Mouse (Mus musculus) erythroblast, embryonic 14.5 days (primary cell): ENCODE measurements around the gene Ccdc194. TPM values are rescaled to one million over a fixed set of nuclear protein-coding genes. Genes with fewer than 3 reads are reported as not detected.

Source experiments
- H3K27me3 ChIP-seq: 2 replicates; pipeline ENCODE4 v1.6.1; 2012; ENCODE audit warnings: inconsistent platforms; ENCODE audit not compliant: control insufficient read depth
- H3K36me3 ChIP-seq: 2 replicates; pipeline ENCODE4 v1.6.1; 2012; ENCODE audit warnings: mild to moderate bottlenecking, inconsistent platforms; ENCODE audit not compliant: control insufficient read depth
- H3K4me1 ChIP-seq: 2 replicates; pipeline ENCODE4 v1.6.1; 2012; ENCODE audit warnings: inconsistent platforms; ENCODE audit not compliant: control insufficient read depth
- H3K4me3 ChIP-seq: replicated peaks from 2 replicates; pipeline ENCODE3; 2012; ENCODE audit warnings: moderate library complexity, mild to moderate bottlenecking, inconsistent platforms
- H3K9me3 ChIP-seq: 2 replicates; pipeline ENCODE4 v1.6.1; 2012; ENCODE audit warnings: low read length, inconsistent platforms, mixed read lengths; ENCODE audit not compliant: control insufficient read depth
- GATA1 ChIP-seq: IDR thresholded peaks from 2 replicates; pipeline ENCODE4 v1.6.1; 2012; ENCODE audit warnings: low read length, inconsistent platforms, mixed read lengths
- TAL1 ChIP-seq: IDR thresholded peaks from 3 replicates; pipeline ENCODE4 v1.6.1; 2012; ENCODE audit warnings: low read length, inconsistent platforms, mixed read lengths
- polyA plus RNA-seq: library from polyadenylated mRNA; stranded (reverse); fragments of >175 nt; gene quantifications from 2 replicates; pipeline ENCODE4 v1.2.3, GENCODE M21; 2012

Gene Ccdc194
- polyA plus RNA-seq, 1 experiment = not detected

DNA sequence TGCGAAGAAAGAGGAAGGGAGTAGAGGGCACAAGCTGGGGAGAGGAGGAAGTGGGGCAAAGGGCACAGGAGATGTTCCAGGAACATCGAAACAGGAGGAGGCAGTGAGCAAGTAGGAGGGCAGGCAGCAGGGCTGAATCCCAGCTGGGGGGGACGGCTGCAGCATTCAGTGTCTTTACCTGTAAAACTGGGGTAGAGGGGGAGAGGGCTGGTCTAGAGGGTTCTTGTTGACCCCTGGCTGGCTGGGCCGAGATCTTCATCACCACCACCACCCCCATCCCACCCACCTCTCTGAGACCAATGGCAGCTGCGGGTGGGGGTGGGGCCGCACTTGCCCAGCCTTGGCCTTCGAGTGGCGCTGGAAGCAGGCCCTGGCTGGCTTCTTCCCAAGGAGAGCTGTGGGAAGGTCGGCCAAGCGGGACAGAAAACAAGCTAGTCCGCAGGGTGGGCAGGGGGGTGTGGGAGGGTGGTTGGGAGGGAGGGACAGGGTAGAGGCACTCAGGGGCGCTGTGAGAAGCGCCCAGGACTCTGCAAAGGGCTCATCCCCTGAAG, 43.0 kb upstream of the Ccdc194 start, which contains the start of gene Slc27a1:
Slc27a1 (plus strand) TSS at position 496 of the 551 bp plus-strand sequence.
- Histone ChIP-seq H3K9me3 (peaks cover 5% of the 10 kb centered on the region), H3K27me3 (peaks cover 63% of the 10 kb centered on the region), H3K4me3 (peak within 1 kb of the TSS; percentile 57), H3K4me1 (peaks cover 19% of the 10 kb centered on the region), H3K36me3 (no peaks in the 10 kb centered on the region)
- no peak for TF ChIP-seq GATA1
- no peak for TF ChIP-seq TAL1

DNA sequence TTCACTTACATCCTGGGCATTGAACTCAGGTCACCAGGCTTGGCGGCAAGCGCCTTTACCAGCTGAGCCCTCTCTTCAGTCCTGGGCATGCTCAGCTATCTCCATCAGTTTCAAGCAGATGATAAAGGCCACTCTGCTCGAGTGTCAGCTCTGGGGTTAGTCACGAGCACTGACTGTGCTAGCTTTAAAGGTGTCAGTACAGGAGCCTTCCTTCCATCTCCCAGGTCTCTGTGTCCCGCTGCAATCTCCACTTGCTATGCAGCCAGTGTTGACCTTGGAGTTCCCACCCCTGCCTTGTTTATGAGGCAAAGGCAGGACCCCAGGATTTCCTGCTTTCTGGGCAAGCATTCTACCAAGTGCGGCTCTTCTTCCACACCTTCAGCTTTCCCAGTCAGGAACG, 42.1 kb upstream of the Ccdc194 start:
- H3K4me3 ChIP-seq = no peak overlapping the region
- TF ChIP-seq GATA1 = no peak
- no peak for TF ChIP-seq TAL1
- H3K4me1 ChIP-seq = peaks cover 23% of the 10 kb centered on the region
- peaks cover 5% of the 10 kb centered on the region for H3K9me3 ChIP-seq
- H3K36me3 ChIP-seq = no peaks in the 10 kb centered on the region
- H3K27me3 ChIP-seq = peaks cover 70% of the 10 kb centered on the region

DNA sequence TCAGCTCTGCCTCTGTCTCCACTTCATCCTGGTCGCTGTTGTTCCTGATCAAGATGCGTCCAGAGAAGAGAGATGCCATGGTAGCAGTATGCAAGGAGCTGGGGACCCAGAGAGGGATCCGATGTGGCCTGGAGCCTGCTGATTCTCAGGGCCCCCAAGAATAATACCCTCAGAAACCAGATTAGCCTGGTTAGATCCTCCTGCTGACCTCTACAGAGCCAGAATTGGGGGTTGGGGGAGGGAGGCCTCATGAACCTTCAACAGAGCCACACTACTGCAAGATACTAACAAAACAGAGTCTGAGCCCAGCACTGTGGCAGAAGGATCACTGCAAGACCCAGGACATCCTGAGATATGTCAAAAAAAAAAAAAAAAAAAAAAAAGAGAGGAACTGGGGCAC, 41.0 kb upstream of the Ccdc194 start, which contains the start of gene Nxnl1:
Nxnl1 (minus strand) TSS at position 101 of the 400 bp plus-strand sequence.
- H3K9me3 ChIP-seq = peaks cover 5% of the 10 kb centered on the region
- H3K4me3 ChIP-seq = no peak within 1 kb of the TSS
- H3K36me3 ChIP-seq = no peaks in the 10 kb centered on the region
- peaks cover 26% of the 10 kb centered on the region for H3K4me1 ChIP-seq
- H3K27me3 ChIP-seq = peaks cover 71% of the 10 kb centered on the region
- TF ChIP-seq GATA1 = no peak

DNA sequence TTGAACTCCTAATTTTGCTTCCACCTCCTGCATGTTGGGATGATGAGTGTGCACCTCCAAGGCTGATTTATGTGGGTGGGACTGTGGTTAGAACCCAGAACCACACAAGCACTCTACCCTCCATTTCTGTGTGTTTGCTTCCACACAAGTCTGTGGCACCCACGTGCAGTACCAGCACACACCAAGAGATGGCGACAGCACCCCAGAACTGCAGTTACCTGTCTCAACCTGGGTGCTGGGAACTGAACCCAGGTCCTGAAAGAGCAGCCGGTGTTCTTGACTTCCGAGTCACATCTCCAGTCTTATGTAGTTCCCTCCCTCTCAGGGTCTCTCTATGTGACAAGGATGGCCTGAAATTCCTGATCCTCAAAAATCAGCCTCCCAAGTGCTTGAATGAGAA, 38.5 kb upstream of the Ccdc194 start:
- H3K4me3 ChIP-seq = no peak overlapping the region
- H3K9me3 ChIP-seq = peaks cover 5% of the 10 kb centered on the region
- H3K27me3 ChIP-seq = peaks cover 60% of the 10 kb centered on the region
- no peaks in the 10 kb centered on the region for H3K36me3 ChIP-seq
- no peak for TF ChIP-seq GATA1
- no peak for TF ChIP-seq TAL1
- peaks cover 16% of the 10 kb centered on the region for H3K4me1 ChIP-seq

- H3K9me3 ChIP-seq = peaks cover 5% of the 10 kb centered on the region
- peaks cover 60% of the 10 kb centered on the region for H3K27me3 ChIP-seq
- H3K4me1 ChIP-seq = peaks cover 28% of the 10 kb centered on the region
- H3K4me3 ChIP-seq = no peak overlapping the region
- no peaks in the 10 kb centered on the region for H3K36me3 ChIP-seq
- TF ChIP-seq GATA1 (no peak), TAL1 (no peak)
Observed at GRCm38 (mm10) chr8:71562751-71563150, 37.2 kb upstream of the Ccdc194 start.

DNA sequence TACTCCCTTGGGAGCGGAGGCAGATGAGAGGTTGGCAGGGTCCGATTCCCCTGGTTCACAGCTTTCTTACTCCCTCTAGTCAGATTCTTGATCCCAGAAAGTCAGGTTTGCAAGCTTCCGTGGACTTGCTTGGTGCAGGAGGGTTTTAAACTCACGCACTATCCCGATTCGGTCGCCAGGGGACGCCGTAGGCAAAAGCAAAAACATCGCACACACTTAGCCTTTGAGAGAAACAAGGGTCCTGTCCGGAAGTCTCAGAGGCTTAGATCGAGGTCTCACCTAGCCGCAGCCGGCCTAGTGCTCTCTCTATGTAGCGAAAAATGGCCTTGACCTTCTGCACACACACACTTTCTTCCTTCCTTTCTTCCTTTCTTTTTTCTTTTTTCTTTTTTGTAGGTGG, 35.9 kb upstream of the Ccdc194 start:
- Histone ChIP-seq H3K27me3 (peaks cover 67% of the 10 kb centered on the region), H3K4me3 (no peak overlapping the region), H3K4me1 (peaks cover 28% of the 10 kb centered on the region), H3K36me3 (no peaks in the 10 kb centered on the region), H3K9me3 (peaks cover 5% of the 10 kb centered on the region)
- no peak for TF ChIP-seq TAL1
- TF ChIP-seq GATA1 = no peak

GRCm38 (mm10) chr8:71560765-71561164, 35.3 kb upstream of the Ccdc194 start:
- peaks cover 28% of the 10 kb centered on the region for H3K4me1 ChIP-seq
- TF ChIP-seq TAL1 (no peak), GATA1 (no peak)

GRCm38 (mm10) chr8:71560071-71560470, 34.6 kb upstream of the Ccdc194 start:
- Histone ChIP-seq H3K36me3 (no peaks in the 10 kb centered on the region), H3K27me3 (peaks cover 63% of the 10 kb centered on the region), H3K4me3 (no peak overlapping the region), H3K9me3 (peaks cover 5% of the 10 kb centered on the region), H3K4me1 (peaks cover 30% of the 10 kb centered on the region)
- TF ChIP-seq GATA1 = no peak
- no peak for TF ChIP-seq TAL1

More at GRCm38 (mm10) chr8:71560765-71561164, 35.3 kb upstream of the Ccdc194 start:
- no peak overlapping the region for H3K4me3 ChIP-seq
- H3K9me3 ChIP-seq = peaks cover 5% of the 10 kb centered on the region
- H3K27me3 ChIP-seq = peaks cover 63% of the 10 kb centered on the region
- no peaks in the 10 kb centered on the region for H3K36me3 ChIP-seq

- H3K27me3 ChIP-seq = peaks cover 58% of the 10 kb centered on the region
- H3K36me3 ChIP-seq = no peaks in the 10 kb centered on the region
- peaks cover 39% of the 10 kb centered on the region for H3K4me1 ChIP-seq
- H3K4me3 ChIP-seq = peak overlapping the region; percentile 51
- TF ChIP-seq TAL1 (no peak), GATA1 (no peak)
- peaks cover 3% of the 10 kb centered on the region for H3K9me3 ChIP-seq
Observed at GRCm38 (mm10) chr8:71558958-71559690, 33.6 kb upstream of the Ccdc194 start.
